Mouse (Mus musculus) stomach, embryonic 15.5 days (tissue): ENCODE measurements around the gene Arl5a. TPM values are rescaled to one million over a fixed set of nuclear protein-coding genes. Genes with fewer than 3 reads are reported as not detected.

Experiments
- ATAC-seq: fragments of 200-750 bp; cut with Nextera tagmentation; 2 replicates; pipeline ENCODE4 v1.8.0; 2017; ENCODE audit warnings: low read depth, moderate number of reproducible peaks, moderate TSS enrichment; ENCODE audit not compliant: insufficient read depth, low FRiP score
- H3K27ac ChIP-seq: fragments of 300-500 bp; sonication (generic); 2 replicates; pipeline ENCODE4 v1.5.1; 2015; ENCODE audit warnings: mild to moderate bottlenecking, inconsistent platforms
- H3K27me3 ChIP-seq: fragments of 300-500 bp; sonication (generic); replicated peaks from 2 replicates; pipeline ENCODE4 v1.6.1; 2015; ENCODE audit warnings: inconsistent platforms
- H3K36me3 ChIP-seq: fragments of 300-500 bp; sonication (generic); 2 replicates; pipeline ENCODE4 v1.6.1; 2015; ENCODE audit warnings: inconsistent platforms
- H3K4me1 ChIP-seq: fragments of 300-500 bp; sonication (generic); 2 replicates; pipeline ENCODE4 v1.6.1; 2015; ENCODE audit warnings: inconsistent platforms
- H3K4me2 ChIP-seq: fragments of 300-500 bp; sonication (generic); 2 replicates; pipeline ENCODE4 v1.6.1; 2015; ENCODE audit warnings: mild to moderate bottlenecking, inconsistent platforms
- H3K4me3 ChIP-seq: fragments of 300-500 bp; sonication (generic); replicated peaks from 2 replicates; pipeline ENCODE4 v1.5.1; 2015; ENCODE audit warnings: inconsistent platforms
- H3K9ac ChIP-seq: fragments of 300-500 bp; sonication (generic); 2 replicates; pipeline ENCODE4 v1.6.1; 2015; ENCODE audit warnings: inconsistent platforms
- H3K9me3 ChIP-seq: fragments of 300-500 bp; sonication (generic); 2 replicates; pipeline ENCODE4 v1.6.1; 2016; ENCODE audit warnings: inconsistent platforms
- WGBS: fragments of 180-500 bp; shearing (Covaris S2); methylation state at CpG from one replicate; pipeline ENCODE4 v1.1.7; 2015; 5-methylcytosine and 5-hydroxymethylcytosine counted together
- polyA plus RNA-seq: library from polyadenylated mRNA; unstranded; fragments of >200 nt; fragmentation: Nextera tagmentation; extraction: Ambion mirVana; gene quantifications from 2 replicates; pipeline ENCODE4 v1.2.1, GENCODE M21; 2015

Arl5a gene
- polyA plus RNA-seq, 1 experiment from 2014 or later: 35.9 TPM

- H3K9me3 ChIP-seq: no peaks in the 10 kb centered on the region
- H3K27ac ChIP-seq: peak overlapping the region; percentile 40; the same call in 1 of the 2 replicates
- no peak for ATAC-seq
- no peaks in the 10 kb centered on the region for H3K27me3 ChIP-seq
- H3K36me3 ChIP-seq: peaks cover 1% of the 10 kb centered on the region
- WGBS: 42% methylated on average over 6 of the region's 6 CpGs
- H3K4me1 ChIP-seq: peaks cover 20% of the 10 kb centered on the region
- H3K4me2 ChIP-seq: no peak overlapping the region
- H3K4me3 ChIP-seq: no peak overlapping the region
- no peak overlapping the region for H3K9ac ChIP-seq
Observed at GRCm38 (mm10) chr2:52421197-52421596, 3.5 kb downstream of the Arl5a start.

GRCm38 (mm10) chr2:52420001-52420710 lies 4.5 kb downstream of the Arl5a start:
- Histone ChIP-seq H3K36me3 (peaks cover 9% of the 10 kb centered on the region), H3K9ac (no peak overlapping the region), H3K4me3 (no peak overlapping the region), H3K4me1 (peaks cover 17% of the 10 kb centered on the region), H3K27me3 (no peaks in the 10 kb centered on the region), H3K4me2 (no peak overlapping the region), H3K27ac (no peak overlapping the region), H3K9me3 (no peaks in the 10 kb centered on the region)
- 81% methylated on average over 7 of the region's 7 CpGs for WGBS
- no peak for ATAC-seq

- no peak for ATAC-seq
Observed at GRCm38 (mm10) chr2:52419295-52419694, 5.4 kb downstream of the Arl5a start.

GRCm38 (mm10) chr2:52412524-52413037 lies 12.1 kb downstream of the Arl5a start:
- no peak overlapping the region for H3K4me2 ChIP-seq
- no peaks in the 10 kb centered on the region for H3K4me1 ChIP-seq
- peaks cover 44% of the 10 kb centered on the region for H3K36me3 ChIP-seq
- H3K27ac ChIP-seq: no peak overlapping the region
- H3K27me3 ChIP-seq: no peaks in the 10 kb centered on the region
- H3K9me3 ChIP-seq: peaks cover 9% of the 10 kb centered on the region; the same call in 1 of the 2 replicates
- 94% methylated on average over 5 of the region's 5 CpGs for WGBS
- no peak overlapping the region for H3K9ac ChIP-seq
- no peak for ATAC-seq
- H3K4me3 ChIP-seq: no peak overlapping the region

More at GRCm38 (mm10) chr2:52419295-52419694, 5.4 kb downstream of the Arl5a start:
- H3K9ac ChIP-seq: no peak overlapping the region
- H3K36me3 ChIP-seq: peaks cover 9% of the 10 kb centered on the region
- 76% methylated on average over 6 of the region's 6 CpGs for whole genome bisulfite sequencing
- no peak overlapping the region for H3K27ac ChIP-seq
- no peaks in the 10 kb centered on the region for H3K9me3 ChIP-seq
- H3K27me3 ChIP-seq: no peaks in the 10 kb centered on the region
- no peak overlapping the region for H3K4me3 ChIP-seq
- H3K4me1 ChIP-seq: peaks cover 17% of the 10 kb centered on the region
- H3K4me2 ChIP-seq: no peak overlapping the region

- Histone ChIP-seq H3K4me2 (no peak overlapping the region), H3K9me3 (peaks cover 9% of the 10 kb centered on the region; the same call in 1 of the 2 replicates), H3K9ac (no peak overlapping the region), H3K27ac (no peak overlapping the region), H3K4me3 (no peak overlapping the region), H3K27me3 (no peaks in the 10 kb centered on the region), H3K4me1 (no peaks in the 10 kb centered on the region), H3K36me3 (peaks cover 42% of the 10 kb centered on the region)
- WGBS: 84% methylated on average over 1 of the region's 1 CpGs
- no peak for ATAC-seq
Observed at GRCm38 (mm10) chr2:52406480-52406879, 18.2 kb downstream of the Arl5a start.

GRCm38 (mm10) chr2:52405238-52405637 lies 19.5 kb downstream of the Arl5a start:
- no peak overlapping the region for H3K4me3 ChIP-seq
- H3K27me3 ChIP-seq: no peaks in the 10 kb centered on the region
- no peak overlapping the region for H3K27ac ChIP-seq
- 88% methylated on average over 5 of the region's 5 CpGs for WGBS
- no peaks in the 10 kb centered on the region for H3K4me1 ChIP-seq
- peaks cover 7% of the 10 kb centered on the region; the same call in 1 of the 2 replicates for H3K9me3 ChIP-seq
- no peak for ATAC-seq
- peaks cover 31% of the 10 kb centered on the region for H3K36me3 ChIP-seq
- no peak overlapping the region for H3K4me2 ChIP-seq
- no peak overlapping the region for H3K9ac ChIP-seq

GRCm38 (mm10) chr2:52394529-52394928 lies 30.2 kb downstream of the Arl5a start:
- no peaks in the 10 kb centered on the region for H3K9me3 ChIP-seq
- no peak overlapping the region for H3K4me2 ChIP-seq
- no peak for ATAC-seq
- H3K27ac ChIP-seq: no peak overlapping the region
- 78% methylated on average over 5 of the region's 5 CpGs for WGBS
- H3K36me3 ChIP-seq: no peaks in the 10 kb centered on the region
- H3K9ac ChIP-seq: no peak overlapping the region
- no peak overlapping the region for H3K4me3 ChIP-seq
- H3K4me1 ChIP-seq: no peaks in the 10 kb centered on the region
- H3K27me3 ChIP-seq: no peaks in the 10 kb centered on the region

GRCm38 (mm10) chr2:52390415-52390975 lies 34.2 kb downstream of the Arl5a start:
- Histone ChIP-seq H3K4me3 (no peak overlapping the region), H3K27ac (no peak overlapping the region), H3K9me3 (no peaks in the 10 kb centered on the region), H3K36me3 (no peaks in the 10 kb centered on the region), H3K9ac (no peak overlapping the region), H3K27me3 (no peaks in the 10 kb centered on the region), H3K4me2 (no peak overlapping the region), H3K4me1 (no peaks in the 10 kb centered on the region)
- 63% methylated on average over 2 of the region's 2 CpGs for WGBS
- ATAC-seq: no peak

- Histone ChIP-seq H3K4me3 (no peak overlapping the region), H3K9me3 (no peaks in the 10 kb centered on the region), H3K4me2 (no peak overlapping the region), H3K27ac (no peak overlapping the region), H3K27me3 (no peaks in the 10 kb centered on the region), H3K4me1 (no peaks in the 10 kb centered on the region), H3K36me3 (no peaks in the 10 kb centered on the region), H3K9ac (no peak overlapping the region)
- WGBS: 63% methylated on average over 3 of the region's 3 CpGs
- no peak for ATAC-seq
Observed at GRCm38 (mm10) chr2:52389975-52390374, 34.7 kb downstream of the Arl5a start.

- Histone ChIP-seq H3K4me3 (no peak overlapping the region), H3K9ac (no peak overlapping the region), H3K4me2 (no peak overlapping the region), H3K27me3 (no peaks in the 10 kb centered on the region), H3K9me3 (no peaks in the 10 kb centered on the region), H3K27ac (no peak overlapping the region), H3K36me3 (no peaks in the 10 kb centered on the region), H3K4me1 (no peaks in the 10 kb centered on the region)
- 62% methylated on average over 6 of the region's 6 CpGs for WGBS
- no peak for ATAC-seq
Observed at GRCm38 (mm10) chr2:52386451-52386850, 38.2 kb downstream of the Arl5a start.

- H3K4me2 ChIP-seq: peak overlapping the region; percentile 25; the same call in 1 of the 2 replicates
- no peaks in the 10 kb centered on the region for H3K36me3 ChIP-seq
- H3K4me3 ChIP-seq: no peak overlapping the region
- no peak for ATAC-seq
- H3K27me3 ChIP-seq: no peaks in the 10 kb centered on the region
- no peaks in the 10 kb centered on the region for H3K4me1 ChIP-seq
- H3K9ac ChIP-seq: no peak overlapping the region
- H3K9me3 ChIP-seq: no peaks in the 10 kb centered on the region
- no peak overlapping the region for H3K27ac ChIP-seq
- WGBS: 30% methylated on average over 7 of the region's 7 CpGs
Observed at GRCm38 (mm10) chr2:52386037-52386436, 38.7 kb downstream of the Arl5a start.

GRCm38 (mm10) chr2:52378848-52379261 lies 45.8 kb downstream of the Arl5a start:
- 58% methylated on average over 10 of the region's 10 CpGs for WGBS
- Histone ChIP-seq H3K36me3 (no peaks in the 10 kb centered on the region), H3K4me1 (no peaks in the 10 kb centered on the region), H3K27me3 (no peaks in the 10 kb centered on the region), H3K9me3 (no peaks in the 10 kb centered on the region), H3K9ac (no peak overlapping the region), H3K4me3 (no peak overlapping the region), H3K4me2 (0 out of 2 replicates have a peak overlapping the region, but pooled peaks have one; percentile 0), H3K27ac (no peak overlapping the region)
- ATAC-seq: no peak
